Mouse (Mus musculus) cerebellum, adult 2 months (tissue): Measurements from ENCODE around the gene Wfdc16. TPM values are rescaled to one million over a fixed set of nuclear protein-coding genes. Genes with fewer than 3 reads are reported as not detected.
A peak's percentile ranks its signal among the peaks of the same experiment; 100 is the strongest.

Experiments
- DNase-seq, 2 experiments: peaks; one replicate each; pipeline ENCODE4 v3.0.0; 2021
- H3K27ac ChIP-seq: fragments of 200-500 bp; 2 replicates; pipeline ENCODE4 v1.5.1; 2012; ENCODE audit warnings: low read length, control low read depth, inconsistent platforms; ENCODE audit not compliant: insufficient read depth
- H3K27me3 ChIP-seq: fragments of 200-500 bp; 2 replicates; pipeline ENCODE4 v1.6.1; 2012; ENCODE audit warnings: inconsistent platforms, mild to moderate bottlenecking, low read length, moderate library complexity; ENCODE audit not compliant: control insufficient read depth, insufficient read depth
- H3K4me1 ChIP-seq: fragments of 200-500 bp; 2 replicates; pipeline ENCODE4 v1.6.1; 2011; ENCODE audit warnings: low read length; ENCODE audit not compliant: control insufficient read depth, insufficient read depth
- H3K4me3 ChIP-seq: fragments of 200-500 bp; replicated peaks from 2 replicates; pipeline ENCODE3; 2011; ENCODE audit warnings: mild to moderate bottlenecking, low read depth, low read length, control low read depth; ENCODE audit not compliant: insufficient read depth
- CTCF ChIP-seq: fragments of 200-500 bp; IDR thresholded peaks from 2 replicates; pipeline ENCODE4 v1.5.1; 2011; ENCODE audit warnings: low read depth, mild to moderate bottlenecking, control low read depth, low read length, moderate library complexity, borderline replicate concordance; ENCODE audit not compliant: insufficient read depth
- POLR2A ChIP-seq: fragments of 200-500 bp; IDR thresholded peaks from 2 replicates; pipeline ENCODE4 v1.6.1; 2011; ENCODE audit warnings: low read length, control low read depth, borderline replicate concordance; ENCODE audit not compliant: insufficient read depth
- WGBS: fragments of 180-500 bp; shearing (Covaris S2); methylation state at CpG from one replicate; pipeline ENCODE4 v1.1.7; 2018; 5-methylcytosine and 5-hydroxymethylcytosine counted together
- polyA plus RNA-seq: library from polyadenylated mRNA; depleted of rRNA; stranded (reverse); fragments of >200 nt; gene quantifications from 2 replicates; pipeline ENCODE4 v1.2.3, GENCODE M21; 2012; rRNA removed

Wfdc16 gene
- polyA plus RNA-seq, result not detected in 2 replicates

DNA sequence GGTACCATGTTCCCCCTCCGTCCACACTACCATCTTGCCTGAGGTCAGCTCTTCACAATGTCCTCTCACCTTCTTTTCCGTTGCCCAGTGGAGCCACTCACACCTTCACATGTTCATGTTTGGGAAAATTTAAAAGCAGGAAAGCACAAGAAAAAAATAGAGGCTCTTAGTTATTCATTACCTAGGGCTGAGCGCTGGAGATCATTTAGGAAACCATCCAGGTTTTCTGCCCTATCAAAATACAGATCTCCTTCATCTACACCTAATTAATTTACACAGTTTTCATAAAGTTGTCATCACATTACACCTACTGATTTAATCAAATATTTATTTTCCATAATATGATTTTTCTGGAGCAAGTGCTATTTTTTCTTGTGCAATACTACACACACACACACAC lies at the start of gene Wfdc16:
Wfdc16 (minus strand) TSS at position 101 of the 400 bp plus-strand sequence.
- DNase-seq, result no peak
- 89% methylated on average over 3 of the region's 3 CpGs for WGBS

DNA sequence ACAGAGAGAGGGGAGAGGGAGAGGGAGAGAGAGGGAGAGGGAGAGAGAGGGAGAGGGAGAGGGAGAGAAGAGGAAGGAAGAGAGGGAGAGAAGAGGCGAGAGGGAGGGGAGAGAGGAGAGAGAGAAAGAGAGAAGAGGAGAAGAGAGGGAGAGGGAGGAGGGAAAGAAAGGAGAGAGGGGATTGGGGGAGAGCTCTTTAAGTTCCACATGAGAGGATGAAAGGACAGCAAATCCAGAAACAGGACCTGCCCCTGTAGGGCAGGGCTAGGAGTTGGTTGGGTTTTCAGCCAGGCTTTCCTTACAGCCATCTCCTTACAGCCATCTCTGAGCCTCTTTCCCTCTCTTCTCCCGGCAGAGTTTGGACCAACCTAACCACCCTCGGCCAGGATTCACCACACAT lies 46.2 kb upstream of the Wfdc16 start, which contains the start of gene Wfdc13:
Wfdc13 (plus strand) TSS at position 301 of the 400 bp plus-strand sequence.
- no peak for DNase-seq
- 61% methylated on average over 3 of the region's 3 CpGs for WGBS

More for the DNA sequence above, at the start of gene Wfdc16:
- Histone ChIP-seq H3K4me1 (no peaks in the 10 kb centered on the region), H3K27ac (no peak within 1 kb of the TSS), H3K4me3 (no peak within 1 kb of the TSS), H3K27me3 (no peaks in the 10 kb centered on the region)
- TF ChIP-seq POLR2A (no peak), CTCF (no peak)

DNA sequence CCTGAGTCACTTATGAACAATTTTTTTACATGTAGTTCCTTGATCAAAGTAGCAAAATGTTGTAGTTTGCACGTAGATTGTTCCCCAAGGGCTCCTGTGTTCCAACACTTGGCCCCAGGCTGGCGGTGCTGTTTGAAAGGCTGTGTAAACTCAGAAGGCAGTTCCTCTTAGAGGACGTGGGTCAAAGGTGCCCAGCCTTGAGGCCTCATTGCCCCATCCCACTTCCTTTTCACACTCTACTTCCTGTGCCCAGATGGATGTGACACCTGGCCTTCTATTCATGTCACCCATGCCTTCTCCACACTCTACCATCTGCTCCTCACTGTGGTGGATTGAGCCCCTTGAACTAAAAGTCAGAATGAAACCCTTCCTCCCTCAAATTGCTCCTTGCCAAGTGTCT lies 41.3 kb upstream of the Wfdc16 start:
- no peaks in the 10 kb centered on the region; the same call in 1 of the 2 replicates for H3K27me3 ChIP-seq
- no peaks in the 10 kb centered on the region for H3K4me1 ChIP-seq
- no peak overlapping the region for H3K27ac ChIP-seq
- no peak overlapping the region for H3K4me3 ChIP-seq
- TF ChIP-seq POLR2A, result no peak
- TF ChIP-seq CTCF, result no peak
- 76% methylated on average over 3 of the region's 3 CpGs for WGBS
- DNase-seq, result no peak

More for the DNA sequence above, 46.2 kb upstream of the Wfdc16 start, which contains the start of gene Wfdc13:
- H3K27ac ChIP-seq, result no peak within 1 kb of the TSS
- H3K27me3 ChIP-seq, result no peaks in the 10 kb centered on the region
- H3K4me1 ChIP-seq, result no peaks in the 10 kb centered on the region
- TF ChIP-seq CTCF (no peak), POLR2A (no peak)
- H3K4me3 ChIP-seq, result no peak within 1 kb of the TSS

DNA sequence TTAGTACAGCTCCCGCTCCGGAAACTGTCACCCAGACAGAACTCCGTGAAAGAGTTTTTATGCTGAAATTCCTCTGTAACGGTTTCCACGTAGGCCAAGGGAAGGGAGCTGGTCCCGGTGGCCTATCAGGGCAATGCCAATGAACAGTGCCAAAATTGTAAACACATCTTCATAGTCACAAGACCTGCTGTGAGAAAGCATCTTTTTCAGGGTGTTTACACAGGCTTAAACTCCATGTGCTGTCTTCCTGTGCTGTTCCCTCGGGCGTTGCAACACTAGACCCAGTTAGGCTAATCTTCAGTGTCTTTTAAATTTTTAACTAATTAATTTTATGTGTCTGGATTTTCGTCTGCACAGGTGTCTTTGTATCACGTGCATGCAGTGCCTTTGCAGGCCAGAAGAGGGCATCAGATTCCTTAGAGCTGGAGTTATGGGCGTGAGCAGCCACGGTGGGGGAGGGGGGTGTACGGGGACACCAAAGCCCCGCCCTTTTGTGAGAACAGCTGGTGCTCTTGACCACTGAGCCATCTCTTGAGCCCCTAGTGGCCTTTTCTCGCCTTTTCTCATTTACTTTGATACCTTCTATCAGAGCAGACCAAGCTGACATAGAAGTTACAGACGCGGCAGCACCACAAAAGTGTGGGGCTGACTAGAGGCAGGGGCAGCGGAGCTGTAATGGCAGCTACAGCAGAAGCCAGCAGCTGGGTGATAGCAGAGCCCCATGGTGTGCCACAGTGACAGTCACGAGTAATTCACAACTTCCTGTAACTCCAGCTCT lies 40.4 kb upstream of the Wfdc16 start:
- Histone ChIP-seq H3K27ac (no peak overlapping the region), H3K4me3 (no peak overlapping the region), H3K4me1 (no peaks in the 10 kb centered on the region), H3K27me3 (no peaks in the 10 kb centered on the region; the same call in 1 of the 2 replicates)
- TF ChIP-seq CTCF (peak; percentile 78), POLR2A (no peak)
- WGBS, result 17% methylated on average over 19 of the region's 19 CpGs
- peak; percentile 48 to 55 for DNase-seq

DNA sequence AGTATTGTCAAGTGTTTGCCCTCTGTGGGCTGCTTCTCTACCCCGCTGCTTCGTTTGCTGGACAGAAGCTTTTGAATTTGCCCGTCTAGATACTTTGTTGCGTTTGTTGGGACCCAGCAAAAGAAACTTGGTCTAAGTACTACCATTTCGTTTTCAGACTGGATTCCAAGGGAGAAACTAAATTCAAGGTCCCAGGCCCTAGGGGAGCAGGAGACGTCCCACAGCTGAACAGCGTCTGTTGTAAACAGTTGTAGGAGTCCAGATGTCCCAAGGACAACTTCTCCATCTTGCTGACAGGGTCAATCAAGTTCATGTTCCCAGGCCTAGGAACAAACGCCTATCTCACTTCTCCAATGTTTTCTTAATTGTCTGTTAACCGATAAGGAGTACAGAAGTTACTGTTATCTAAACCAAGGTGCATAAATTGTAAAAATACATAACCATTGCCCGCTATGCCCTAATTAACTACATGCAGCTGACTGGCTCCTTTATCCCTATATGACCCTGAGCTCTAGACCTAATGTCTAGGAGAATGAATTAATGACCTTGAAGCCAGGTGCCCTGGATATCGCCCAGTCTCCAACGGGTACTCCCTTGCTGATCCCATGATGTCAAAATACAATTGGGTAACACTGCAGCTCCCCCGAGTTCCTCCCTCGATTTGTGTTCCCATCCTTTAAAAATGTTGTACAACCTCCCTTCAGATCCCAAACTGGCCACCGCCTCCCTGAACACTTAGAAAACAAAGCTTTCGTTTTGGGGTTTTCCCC lies 38.5 kb upstream of the Wfdc16 start:
- H3K4me3 ChIP-seq, result no peak overlapping the region
- no peaks in the 10 kb centered on the region; the same call in 1 of the 2 replicates for H3K27me3 ChIP-seq
- no peak for DNase-seq
- 86% methylated on average over 16 of the region's 16 CpGs for WGBS
- TF ChIP-seq CTCF (no peak), POLR2A (no peak)
- H3K27ac ChIP-seq, result no peak overlapping the region
- no peaks in the 10 kb centered on the region for H3K4me1 ChIP-seq

DNA sequence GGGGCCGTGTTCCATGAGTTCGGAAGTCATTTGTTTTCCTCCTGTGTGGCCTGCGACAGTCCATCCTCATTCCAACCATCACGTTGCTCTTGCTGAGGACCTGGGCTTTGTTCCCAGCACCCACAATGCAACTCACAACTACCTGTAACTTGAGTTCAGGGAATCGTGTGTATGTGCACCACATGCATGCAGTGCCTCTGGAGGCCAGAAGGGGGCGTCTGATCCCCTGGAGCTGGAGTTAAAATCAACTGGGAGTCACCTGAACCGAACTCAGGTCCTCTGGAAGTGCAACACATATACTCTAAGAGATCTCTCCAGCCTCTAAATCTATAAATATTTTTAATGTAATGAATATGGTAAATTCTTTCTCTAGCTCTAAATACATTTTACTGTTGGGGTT lies 37.5 kb upstream of the Wfdc16 start:
- no peaks in the 10 kb centered on the region; the same call in 1 of the 2 replicates for H3K27me3 ChIP-seq

DNA sequence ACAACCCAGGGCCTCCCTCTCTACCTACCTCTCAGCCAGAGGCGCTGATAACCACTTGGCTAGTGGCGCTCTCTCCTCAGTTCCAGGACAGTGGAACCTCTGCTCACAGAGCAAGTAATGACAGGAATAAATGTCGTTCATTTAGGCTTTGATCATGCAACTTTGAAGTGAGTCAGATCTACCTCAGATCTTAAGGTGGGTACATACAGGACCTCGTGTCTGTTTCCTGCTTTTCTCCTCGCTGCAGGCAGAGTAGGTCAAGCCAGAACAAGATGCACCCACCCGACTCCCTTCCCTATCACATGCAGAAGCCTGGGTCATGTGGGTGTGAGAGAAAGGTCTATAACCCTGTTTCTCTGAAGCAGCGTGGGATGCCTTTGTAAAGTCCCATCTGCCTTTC lies 35.4 kb upstream of the Wfdc16 start, which contains the start of gene Wfdc11:
Wfdc11 (minus strand) TSS at position 101 of the 400 bp plus-strand sequence.
- TF ChIP-seq POLR2A (no peak), CTCF (no peak)
- H3K4me3 ChIP-seq, result no peak within 1 kb of the TSS
- H3K27ac ChIP-seq, result no peak within 1 kb of the TSS
- no peaks in the 10 kb centered on the region; the same call in 1 of the 2 replicates for H3K27me3 ChIP-seq
- H3K4me1 ChIP-seq, result no peaks in the 10 kb centered on the region
- WGBS, result 75% methylated on average over 7 of the region's 7 CpGs
- no peak for DNase-seq

More for the DNA sequence above, 37.5 kb upstream of the Wfdc16 start:
- no peak overlapping the region for H3K4me3 ChIP-seq
- H3K4me1 ChIP-seq, result no peaks in the 10 kb centered on the region
- TF ChIP-seq CTCF (no peak), POLR2A (no peak)
- no peak overlapping the region for H3K27ac ChIP-seq
- no peak for DNase-seq
- 81% methylated on average over 7 of the region's 7 CpGs for WGBS
